Mouse (Mus musculus) small intestine, adult 2 months (tissue): ENCODE measurements around the gene Fblim1.

ENCODE experiments used
- CTCF ChIP-seq: fragments of 200-500 bp; IDR thresholded peaks from 2 replicates; pipeline ENCODE4 v1.5.1; 2012; ENCODE audit warnings: low read depth, mild to moderate bottlenecking, control low read depth, inconsistent platforms, low read length, moderate library complexity, mixed read lengths; ENCODE audit not compliant: insufficient replicate concordance, insufficient read length; ENCODE audit errors: extremely low read depth
- POLR2A ChIP-seq: fragments of 200-500 bp; IDR thresholded peaks from 2 replicates; pipeline ENCODE4 v1.6.1; 2012; ENCODE audit warnings: low read depth, mild to moderate bottlenecking, control low read depth, inconsistent platforms, low read length, moderate library complexity

DNA sequence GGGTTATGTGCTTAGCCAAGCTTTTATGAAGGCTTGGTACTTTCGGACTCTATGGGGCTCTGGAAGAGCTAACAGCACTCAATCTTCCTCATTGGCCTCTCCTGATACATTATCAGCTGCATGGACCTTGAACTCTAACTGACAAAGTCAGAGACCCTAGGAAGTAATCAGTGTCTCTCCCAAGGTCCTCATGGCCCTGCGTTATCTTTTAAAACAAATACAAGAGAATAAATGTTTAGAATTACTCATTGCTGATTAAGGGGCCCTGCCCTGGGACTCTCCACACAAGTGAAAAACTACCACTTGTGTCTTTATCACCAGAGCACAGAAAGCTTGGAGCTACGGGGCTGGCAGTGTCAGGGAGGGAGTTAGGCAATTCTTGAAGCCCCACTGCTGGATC is 27.1 kb downstream of the Fblim1 start:
- TF ChIP-seq CTCF (no peak), POLR2A (no peak)
